Mouse (Mus musculus) hindbrain, embryonic 15.5 days (tissue): ENCODE data around the gene Nampt. TPM values are rescaled to one million over a fixed set of nuclear protein-coding genes. Genes with fewer than 3 reads are reported as not detected.

ENCODE experiments used
- polyA plus RNA-seq: library from polyadenylated mRNA; unstranded; fragments of >200 nt; fragmentation: Nextera tagmentation; extraction: Ambion mirVana; gene quantifications from 2 replicates; pipeline ENCODE4 v1.2.1, GENCODE M21; 2015

Nampt gene
- polyA plus RNA-seq, 1 experiment from 2014 or later: 31.1 TPM

Other genes with a start within 250 kb of the Nampt start
- gene Sypl, start 134.3 kb downstream of the Nampt start, polyA plus RNA-seq: 39.5 and 42.6 TPM in 2 replicates